Mouse (Mus musculus) small intestine, adult 2 months (tissue): ENCODE results near the gene Gm49027.

Experiments used
- CTCF ChIP-seq: fragments of 200-500 bp; IDR thresholded peaks from 2 replicates; pipeline ENCODE4 v1.5.1; 2012; ENCODE audit warnings: low read depth, mild to moderate bottlenecking, control low read depth, inconsistent platforms, low read length, moderate library complexity, mixed read lengths; ENCODE audit not compliant: insufficient replicate concordance, insufficient read length; ENCODE audit errors: extremely low read depth
- POLR2A ChIP-seq: fragments of 200-500 bp; IDR thresholded peaks from 2 replicates; pipeline ENCODE4 v1.6.1; 2012; ENCODE audit warnings: low read depth, mild to moderate bottlenecking, control low read depth, inconsistent platforms, low read length, moderate library complexity

DNA sequence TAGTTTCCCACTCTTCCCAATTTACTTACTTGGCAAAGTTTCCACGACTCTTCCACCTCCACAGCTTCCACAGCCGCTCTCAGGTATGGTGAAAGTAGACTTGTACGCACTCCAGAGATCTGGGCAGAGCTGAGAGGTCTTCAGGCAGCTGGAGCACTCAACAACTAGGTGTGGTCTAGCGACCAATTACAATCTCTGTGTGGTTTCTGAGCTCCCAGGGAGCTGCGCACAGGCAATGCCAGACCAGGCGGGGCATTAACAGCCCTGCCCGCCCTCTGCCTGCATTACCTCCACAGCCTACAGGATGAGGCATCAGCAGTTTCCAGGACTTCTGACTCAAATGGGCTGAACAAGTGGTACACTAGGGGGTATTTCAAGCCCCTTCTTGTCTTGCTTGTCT is at the start of gene Gm49027:
- TF ChIP-seq CTCF (no peak), POLR2A (no peak)
